Mouse (Mus musculus): Measurements from ENCODE around the gene Tmem86b.

GRCm38 (mm10) chr7:4643225-4643624 lies 12.0 kb upstream of the Tmem86b start:
- TF ChIP-seq CTCF (IDR thresholded peaks at IDR 0.05; ENCODE audit: control insufficient read depth, insufficient read depth, low read length) (no peak), POLR2A (IDR thresholded peaks at IDR 0.05; ENCODE audit: borderline replicate concordance, control insufficient read depth, low read depth, low read length) (no peak)
